Mouse (Mus musculus): ENCODE data around the gene Bbip1. TPM values are rescaled to one million over a fixed set of nuclear protein-coding genes. Genes with fewer than 3 reads are reported as not detected.
"Not testable (repeated sequence)": the region's sequence is repeated elsewhere in the genome, so short reads cannot be mapped to it uniquely, and the experiment has no call there.

Bbip1 gene
- polyA plus RNA-seq, 1 experiment from 2014 or later, result 126 TPM

- Histone ChIP-seq H3K4me3 (ENCODE audit: low read depth, low read length) (no peak overlapping the region), H3K9ac (ENCODE audit: low read length) (no peak overlapping the region)
Measured at GRCm38 (mm10) chr19:53914950-53915349, 29.5 kb downstream of the Bbip1 start.

GRCm38 (mm10) chr19:53906703-53907070 is 37.7 kb downstream of the Bbip1 start:
- H3K27me3 ChIP-seq (ENCODE audit: control insufficient read depth, insufficient read depth, low read length); DNase-seq (ENCODE audit: low spot score); H3K27ac ChIP-seq (ENCODE audit: low read depth, low read length); H3K4me2 ChIP-seq (ENCODE audit: low read depth); ATAC-seq (ENCODE audit: insufficient read depth, low FRiP score, low TSS enrichment); H3K4me1 ChIP-seq (ENCODE audit: control insufficient read depth, insufficient read depth, low read length); H3K9me3 ChIP-seq (ENCODE audit: control insufficient read depth, low read length); H3K9ac ChIP-seq (ENCODE audit: low read length); H3K4me3 ChIP-seq (ENCODE audit: low read depth, low read length); H3K36me3 ChIP-seq (ENCODE audit: control insufficient read depth, insufficient read depth, low read length): not testable (repeated sequence)

More at GRCm38 (mm10) chr19:53914950-53915349, 29.5 kb downstream of the Bbip1 start:
- no peak for ATAC-seq (ENCODE audit: insufficient read depth, low FRiP score, low TSS enrichment)
- H3K27me3 ChIP-seq (ENCODE audit: control insufficient read depth, insufficient read depth, low read length), result no peaks in the 10 kb centered on the region
- peaks cover 4% of the 10 kb centered on the region; the same call in 1 of the 2 replicates for H3K36me3 ChIP-seq (ENCODE audit: control insufficient read depth, insufficient read depth, low read length)
- no peak overlapping the region for H3K27ac ChIP-seq (ENCODE audit: low read depth, low read length)
- H3K4me1 ChIP-seq (ENCODE audit: control insufficient read depth, insufficient read depth, low read length), result no peaks in the 10 kb centered on the region
- H3K4me2 ChIP-seq (ENCODE audit: low read depth), result no peak overlapping the region
- no peaks in the 10 kb centered on the region for H3K9me3 ChIP-seq (ENCODE audit: control insufficient read depth, low read length)
- WGBS, result 94% methylated on average over 4 of the region's 4 CpGs
- DNase-seq (ENCODE audit: low spot score), result no peak

- Histone ChIP-seq H3K36me3 (ENCODE audit: control insufficient read depth, insufficient read depth, low read length) (no peaks in the 10 kb centered on the region), H3K9me3 (ENCODE audit: control insufficient read depth, low read length) (no peaks in the 10 kb centered on the region), H3K27ac (ENCODE audit: low read depth, low read length) (no peak overlapping the region), H3K9ac (ENCODE audit: low read length) (no peak overlapping the region), H3K4me3 (ENCODE audit: low read depth, low read length) (no peak overlapping the region), H3K4me1 (ENCODE audit: control insufficient read depth, insufficient read depth, low read length) (no peaks in the 10 kb centered on the region), H3K4me2 (ENCODE audit: low read depth) (no peak overlapping the region), H3K27me3 (ENCODE audit: control insufficient read depth, insufficient read depth, low read length) (no peaks in the 10 kb centered on the region)
- no peak for DNase-seq (ENCODE audit: low spot score)
- WGBS, result 59% methylated on average over 6 of the region's 6 CpGs
- ATAC-seq (ENCODE audit: insufficient read depth, low FRiP score, low TSS enrichment), result no peak
Measured at GRCm38 (mm10) chr19:53906033-53906702, 38.3 kb downstream of the Bbip1 start.

GRCm38 (mm10) chr19:53904833-53905480 is 39.5 kb downstream of the Bbip1 start:
- no peak for ATAC-seq (ENCODE audit: insufficient read depth, low FRiP score, low TSS enrichment)
- Histone ChIP-seq H3K4me3 (ENCODE audit: low read depth, low read length) (peak overlapping the region; percentile 95; the same call in 1 of the 2 replicates), H3K4me2 (ENCODE audit: low read depth) (no peak overlapping the region)

GRCm38 (mm10) chr19:53903507-53904321 is 40.7 kb downstream of the Bbip1 start:
- under 1% methylated on average over 32 of the region's 83 CpGs for WGBS
- Histone ChIP-seq H3K9ac (ENCODE audit: low read length) (peak overlapping the region; percentile 86), H3K27ac (ENCODE audit: low read depth, low read length) (peak overlapping the region; percentile 74), H3K36me3 (ENCODE audit: control insufficient read depth, insufficient read depth, low read length) (no peaks in the 10 kb centered on the region), H3K4me1 (ENCODE audit: control insufficient read depth, insufficient read depth, low read length) (no peaks in the 10 kb centered on the region), H3K27me3 (ENCODE audit: control insufficient read depth, insufficient read depth, low read length) (no peaks in the 10 kb centered on the region), H3K4me3 (ENCODE audit: low read depth, low read length) (peak overlapping the region; percentile 95), H3K9me3 (ENCODE audit: control insufficient read depth, low read length) (no peaks in the 10 kb centered on the region), H3K4me2 (ENCODE audit: low read depth) (peak overlapping the region; percentile 81)
- ATAC-seq (ENCODE audit: insufficient read depth, low FRiP score, low TSS enrichment), result peak; percentile 67
- DNase-seq (ENCODE audit: low spot score), result peak; percentile 60

More at GRCm38 (mm10) chr19:53904833-53905480, 39.5 kb downstream of the Bbip1 start:
- DNase-seq (ENCODE audit: low spot score), result no peak
- Histone ChIP-seq H3K36me3 (ENCODE audit: control insufficient read depth, insufficient read depth, low read length) (no peaks in the 10 kb centered on the region), H3K9me3 (ENCODE audit: control insufficient read depth, low read length) (no peaks in the 10 kb centered on the region), H3K27me3 (ENCODE audit: control insufficient read depth, insufficient read depth, low read length) (no peaks in the 10 kb centered on the region), H3K4me1 (ENCODE audit: control insufficient read depth, insufficient read depth, low read length) (no peaks in the 10 kb centered on the region), H3K27ac (ENCODE audit: low read depth, low read length) (no peak overlapping the region), H3K9ac (ENCODE audit: low read length) (no peak overlapping the region)
- 89% methylated on average over 7 of the region's 7 CpGs for WGBS

GRCm38 (mm10) chr19:53902739-53903487 is 41.5 kb downstream of the Bbip1 start:
- peak; percentile 99 for ATAC-seq (ENCODE audit: insufficient read depth, low FRiP score, low TSS enrichment)
- H3K27ac ChIP-seq (ENCODE audit: low read depth, low read length), result peak overlapping the region; percentile 74
- H3K9ac ChIP-seq (ENCODE audit: low read length), result peak overlapping the region; percentile 86
- DNase-seq (ENCODE audit: low spot score), result peak; percentile 98
- no peaks in the 10 kb centered on the region for H3K27me3 ChIP-seq (ENCODE audit: control insufficient read depth, insufficient read depth, low read length)
- H3K4me1 ChIP-seq (ENCODE audit: control insufficient read depth, insufficient read depth, low read length), result no peaks in the 10 kb centered on the region
- H3K9me3 ChIP-seq (ENCODE audit: control insufficient read depth, low read length), result no peaks in the 10 kb centered on the region
- no peaks in the 10 kb centered on the region for H3K36me3 ChIP-seq (ENCODE audit: control insufficient read depth, insufficient read depth, low read length)
- peak overlapping the region; percentile 95 for H3K4me3 ChIP-seq (ENCODE audit: low read depth, low read length)
- WGBS, result under 1% methylated on average over 52 of the region's 61 CpGs
- H3K4me2 ChIP-seq (ENCODE audit: low read depth), result peak overlapping the region; percentile 81

GRCm38 (mm10) chr19:53901931-53902738 is 42.3 kb downstream of the Bbip1 start:
- DNase-seq (ENCODE audit: low spot score) (peak; percentile 18), ATAC-seq (ENCODE audit: insufficient read depth, low FRiP score, low TSS enrichment) (no peak)
- Histone ChIP-seq H3K9ac (ENCODE audit: low read length) (peak overlapping the region; percentile 86), H3K9me3 (ENCODE audit: control insufficient read depth, low read length) (no peaks in the 10 kb centered on the region), H3K36me3 (ENCODE audit: control insufficient read depth, insufficient read depth, low read length) (no peaks in the 10 kb centered on the region), H3K4me3 (ENCODE audit: low read depth, low read length) (peak overlapping the region; percentile 95; the same call in 1 of the 2 replicates), H3K4me2 (ENCODE audit: low read depth) (peak overlapping the region; percentile 81), H3K27me3 (ENCODE audit: control insufficient read depth, insufficient read depth, low read length) (no peaks in the 10 kb centered on the region), H3K27ac (ENCODE audit: low read depth, low read length) (no peak overlapping the region), H3K4me1 (ENCODE audit: control insufficient read depth, insufficient read depth, low read length) (no peaks in the 10 kb centered on the region)
- 60% methylated on average over 15 of the region's 15 CpGs for WGBS
